Mouse (Mus musculus): ENCODE measurements around the gene Nfkbie.
A peak's percentile ranks its signal among the peaks of the same experiment; 100 is the strongest.

Nfkbie gene

GRCm38 (mm10) chr17:45580958-45581477, 25.5 kb downstream of the Nfkbie start:
- no peak for DNase-seq (ENCODE audit: low spot score in 2 of 2)

- peak; percentile 75 to 77 for DNase-seq (ENCODE audit: low spot score in 2 of 2)
These were observed 26.1 kb downstream of the Nfkbie start for GRCm38 (mm10) chr17:45581567-45581983.

- no peak for DNase-seq (ENCODE audit: low spot score in 2 of 2)
These were observed 26.7 kb downstream of the Nfkbie start for GRCm38 (mm10) chr17:45582188-45582587.

GRCm38 (mm10) chr17:45582715-45583355, 27.3 kb downstream of the Nfkbie start:
- no peak for DNase-seq (ENCODE audit: low spot score in 2 of 2)

- DNase-seq (ENCODE audit: low spot score in 2 of 2), result peak in 1 of 2 experiments; percentile 52
These were observed 28.8 kb downstream of the Nfkbie start for GRCm38 (mm10) chr17:45584096-45584896.

- DNase-seq (ENCODE audit: low spot score in 2 of 2), result peak; percentile 69 to 75
These were observed 29.6 kb downstream of the Nfkbie start for GRCm38 (mm10) chr17:45584939-45585678.

- no peak for DNase-seq (ENCODE audit: low spot score in 2 of 2)
These were observed 30.4 kb downstream of the Nfkbie start for GRCm38 (mm10) chr17:45585725-45586448.

GRCm38 (mm10) chr17:45586449-45586837, 30.9 kb downstream of the Nfkbie start:
- no peak for DNase-seq (ENCODE audit: low spot score in 2 of 2)

- DNase-seq (ENCODE audit: low spot score in 2 of 2), result no peak
These were observed 32.9 kb downstream of the Nfkbie start for GRCm38 (mm10) chr17:45588370-45588769.

GRCm38 (mm10) chr17:45589236-45589635, 33.7 kb downstream of the Nfkbie start:
- no peak for DNase-seq (ENCODE audit: low spot score in 2 of 2)

GRCm38 (mm10) chr17:45589844-45590243, 34.3 kb downstream of the Nfkbie start:
- no peak for DNase-seq (ENCODE audit: low spot score in 2 of 2)

- DNase-seq (ENCODE audit: low spot score in 2 of 2), result no peak
These were observed 34.9 kb downstream of the Nfkbie start for GRCm38 (mm10) chr17:45590410-45590809.

- no peak for DNase-seq (ENCODE audit: low spot score in 2 of 2)
These were observed 36.5 kb downstream of the Nfkbie start for GRCm38 (mm10) chr17:45591701-45592605.

- DNase-seq (ENCODE audit: low spot score in 2 of 2), result no peak
These were observed 37.3 kb downstream of the Nfkbie start for GRCm38 (mm10) chr17:45592606-45593431.

- no peak for DNase-seq (ENCODE audit: low spot score in 2 of 2)
These were observed 38.0 kb downstream of the Nfkbie start for GRCm38 (mm10) chr17:45593479-45593878.

GRCm38 (mm10) chr17:45594195-45594594, 38.7 kb downstream of the Nfkbie start:
- no peak for DNase-seq (ENCODE audit: low spot score in 2 of 2)

- no peak for DNase-seq (ENCODE audit: low spot score in 2 of 2)
These were observed 39.6 kb downstream of the Nfkbie start for GRCm38 (mm10) chr17:45594881-45595735.

- DNase-seq (ENCODE audit: low spot score in 2 of 2), result peak in 1 of 2 experiments; percentile 35
These were observed 40.4 kb downstream of the Nfkbie start for GRCm38 (mm10) chr17:45595736-45596390.
